Mouse (Mus musculus): ENCODE measurements around the gene Myh9.

The Myh9 gene

GRCm38 (mm10) chr15:77782449-77783014 is 59.4 kb downstream of the Myh9 start:
- no peak for DNase-seq

GRCm38 (mm10) chr15:77775186-77775963 is 66.6 kb downstream of the Myh9 start:
- peak; percentile 75 for DNase-seq

- no peak for DNase-seq
Measured at GRCm38 (mm10) chr15:77774303-77774702, 67.7 kb downstream of the Myh9 start.

- no peak for DNase-seq
Measured at GRCm38 (mm10) chr15:77773099-77773915, 68.7 kb downstream of the Myh9 start.

GRCm38 (mm10) chr15:77770942-77771341 is 71.0 kb downstream of the Myh9 start:
- DNase-seq, result no peak

- no peak for DNase-seq
Measured at GRCm38 (mm10) chr15:77770341-77770740, 71.6 kb downstream of the Myh9 start.

GRCm38 (mm10) chr15:77766981-77767380 is 75.0 kb downstream of the Myh9 start:
- DNase-seq, result no peak

GRCm38 (mm10) chr15:77765484-77766093 is 76.4 kb downstream of the Myh9 start:
- DNase-seq, result no peak

GRCm38 (mm10) chr15:77764391-77765006 is 77.5 kb downstream of the Myh9 start:
- no peak for DNase-seq

- DNase-seq, result no peak
Measured at GRCm38 (mm10) chr15:77763702-77764101, 78.3 kb downstream of the Myh9 start.

GRCm38 (mm10) chr15:77763050-77763449 is 78.9 kb downstream of the Myh9 start:
- DNase-seq, result no peak

- peak; percentile 59 for DNase-seq
Measured at GRCm38 (mm10) chr15:77761561-77762380, 80.2 kb downstream of the Myh9 start.

- DNase-seq, result peak; percentile 19
Measured at GRCm38 (mm10) chr15:77761083-77761482, 80.9 kb downstream of the Myh9 start.

GRCm38 (mm10) chr15:77760037-77760436 is 81.9 kb downstream of the Myh9 start:
- no peak for DNase-seq

GRCm38 (mm10) chr15:77757586-77758226 is 84.3 kb downstream of the Myh9 start:
- no peak for DNase-seq

- peak; percentile 63 for DNase-seq
Measured at GRCm38 (mm10) chr15:77756848-77757247, 85.1 kb downstream of the Myh9 start, which contains the start of gene Apol8. Gene Apol8, minus strand, starts transcription at chr15:77757003.

GRCm38 (mm10) chr15:77756081-77756480 is 85.9 kb downstream of the Myh9 start:
- DNase-seq, result no peak

- DNase-seq, result no peak
Measured at GRCm38 (mm10) chr15:77755132-77755531, 86.8 kb downstream of the Myh9 start.

GRCm38 (mm10) chr15:77752443-77752842 is 89.5 kb downstream of the Myh9 start:
- no peak for DNase-seq

GRCm38 (mm10) chr15:77750461-77750860 is 91.5 kb downstream of the Myh9 start:
- no peak for DNase-seq

- DNase-seq, result peak; percentile 81
Measured at GRCm38 (mm10) chr15:77749717-77750116, 92.3 kb downstream of the Myh9 start.
